Mouse (Mus musculus) duodenum, adult 2 months (tissue): ENCODE results near the gene Bbof1. TPM values are rescaled to one million over a fixed set of nuclear protein-coding genes. Genes with fewer than 3 reads are reported as not detected.

Experiments used
- polyA plus RNA-seq: library from polyadenylated mRNA; depleted of rRNA; stranded (reverse); fragments of >200 nt; gene quantifications from 2 replicates; pipeline ENCODE4 v1.2.3, GENCODE M21; 2012; ENCODE audit warnings: low replicate concordance; rRNA removed

The Bbof1 gene
- 0.04 TPM in 1 of 2 replicates, not detected in the other for polyA plus RNA-seq

GRCm38 (mm10) chr12:84408819-84409507, at the start of gene Bbof1, which contains the start of gene Entpd5:
Gene Bbof1, plus strand, starts transcription at chr12:84409071.
Gene Entpd5, minus strand, starts transcription at chr12:84409029.

DNA sequence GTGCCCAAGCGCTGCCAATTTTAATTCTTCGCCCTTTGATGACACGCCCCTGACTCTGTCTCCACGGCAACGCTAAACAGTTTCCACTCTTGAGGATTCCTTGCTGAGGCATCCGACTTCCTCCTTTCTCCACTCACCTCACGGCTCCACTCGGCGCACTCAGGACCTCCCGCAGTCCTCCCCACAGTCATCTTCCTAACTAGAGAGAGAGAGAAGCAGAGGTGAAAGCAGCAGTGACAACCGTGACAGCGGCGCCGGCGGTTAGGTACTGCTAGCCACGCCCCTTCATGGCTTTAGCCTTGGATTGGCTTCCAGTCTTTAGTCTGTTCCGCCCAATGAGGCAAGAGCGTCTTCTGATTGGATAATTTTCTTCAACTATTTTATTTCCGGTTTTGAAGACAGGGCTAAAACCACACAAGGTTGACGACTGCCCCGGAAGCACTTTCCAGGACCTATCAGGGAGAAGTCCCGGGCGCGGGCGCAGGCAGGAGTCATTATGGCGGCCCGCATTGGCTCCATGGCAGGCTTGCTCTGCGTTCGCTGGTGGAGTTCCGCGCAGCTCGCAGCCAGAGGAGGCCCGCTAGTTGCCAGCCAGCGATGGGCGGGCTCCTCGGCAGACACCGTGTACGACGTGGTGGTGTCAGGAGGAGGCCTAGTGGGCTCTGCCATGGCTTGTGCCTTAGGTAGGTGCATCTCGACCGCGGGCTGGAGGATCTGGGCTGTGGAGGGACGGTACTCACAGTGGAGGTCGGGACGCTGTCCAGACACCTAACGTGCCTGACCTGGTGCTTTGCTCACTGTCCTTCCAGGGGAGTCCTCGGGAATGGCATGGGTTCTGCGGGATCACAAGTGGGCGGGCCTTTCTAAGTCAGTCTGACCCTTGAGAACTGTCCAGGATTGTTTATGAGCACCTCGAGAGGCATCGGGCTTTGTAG, 47.0 kb upstream of the Bbof1 start, which contains the start of the genes Coq6 and Fam161b:
TSS of gene Coq6 (plus strand) at position 103 of the 935 bp plus-strand sequence.
TSS of gene Fam161b (minus strand) at position 279 of the 935 bp plus-strand sequence.

DNA sequence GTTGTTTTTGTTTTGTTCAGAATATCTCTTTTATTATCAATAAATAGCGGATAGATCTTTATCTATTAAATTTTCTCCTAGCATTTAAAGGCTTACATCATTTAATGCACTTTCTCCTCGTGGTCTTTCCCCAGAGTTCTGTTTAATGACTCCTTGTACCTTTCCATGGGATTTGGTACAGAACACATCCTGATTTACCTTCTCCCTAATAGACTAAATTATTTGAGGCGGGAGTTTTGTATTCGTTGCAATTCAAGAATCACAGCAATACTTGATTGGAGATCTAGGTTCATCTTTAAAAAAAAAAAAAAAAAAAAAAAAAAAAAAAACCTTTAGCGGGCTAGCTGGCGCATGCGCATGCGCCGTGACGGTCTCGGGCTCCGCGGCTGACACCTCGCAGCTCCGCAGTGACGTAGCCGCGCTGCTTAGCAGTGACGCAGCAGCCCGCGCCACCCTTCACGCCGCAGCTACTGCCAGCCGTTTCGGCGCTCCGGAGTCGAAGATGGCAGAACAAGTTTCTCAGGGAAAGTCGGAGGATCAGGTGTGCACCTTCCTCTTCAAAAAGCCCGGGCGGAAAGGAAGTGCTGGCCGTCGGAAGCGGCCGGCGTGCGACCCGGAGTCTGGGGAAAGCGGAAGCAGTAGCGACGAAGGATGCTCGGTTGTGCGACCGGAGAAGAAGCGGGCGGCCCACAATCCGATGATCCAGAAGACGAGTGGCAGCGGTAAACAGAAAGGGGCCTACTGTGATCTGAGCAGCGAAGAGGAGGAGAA, 8.1 kb downstream of the Bbof1 start, which contains the start of gene Rnf113a2:
TSS of gene Rnf113a2 (plus strand) at position 363 of the 771 bp plus-strand sequence.

GRCm38 (mm10) chr12:84450718-84451646, 42.1 kb downstream of the Bbof1 start, which contains the start of the genes Aldh6a1 and Lin52:
Gene Aldh6a1, minus strand, starts transcription at chr12:84451004.
Gene Lin52, plus strand, starts transcription at chr12:84451422.

Other genes with a start within 250 kb of the Bbof1 start
- 9.3 and 10.4 TPM in 2 replicates for gene Elmsan1, start 190.2 kb upstream of the Bbof1 start, polyA plus RNA-seq
- 4.3 and 5.2 TPM in 2 replicates for gene Ptgr2, start 123.8 kb upstream of the Bbof1 start, polyA plus RNA-seq
- gene Zfp410, start 92.2 kb upstream of the Bbof1 start, polyA plus RNA-seq = 16.1 and 17.3 TPM in 2 replicates
- 35.1 and 38.7 TPM in 2 replicates for gene Coq6, start 47.4 kb upstream of the Bbof1 start, polyA plus RNA-seq
- gene Fam161b, start 47.2 kb upstream of the Bbof1 start, polyA plus RNA-seq = 0.38 and 0.71 TPM in 2 replicates
- gene Entpd5, start within 50 bp of the Bbof1 start, polyA plus RNA-seq = 16.7 and 18.1 TPM in 2 replicates
- gene Rnf113a2, start 8.1 kb downstream of the Bbof1 start, polyA plus RNA-seq = 0.36 and 0.65 TPM in 2 replicates
- gene Aldh6a1, start 41.9 kb downstream of the Bbof1 start, polyA plus RNA-seq = 1.0 and 1.8 TPM in 2 replicates
- gene Lin52, start 42.4 kb downstream of the Bbof1 start, polyA plus RNA-seq = 0.83 and 2.3 TPM in 2 replicates
- not detected in 2 replicates for gene Vsx2, start 160.7 kb downstream of the Bbof1 start, polyA plus RNA-seq
- 18.9 and 29.5 TPM in 2 replicates for gene Abcd4, start 208.3 kb downstream of the Bbof1 start, polyA plus RNA-seq
- not detected in 2 replicates for gene Vrtn, start 231.9 kb downstream of the Bbof1 start, polyA plus RNA-seq